Mouse (Mus musculus): ENCODE measurements around the gene Gm20075. TPM values are rescaled to one million over a fixed set of nuclear protein-coding genes. Genes with fewer than 3 reads are reported as not detected.

The Gm20075 gene
- total RNA-seq, 2 experiments from 2014 or later: 27.9 to 28.5 TPM

Other genes with a start within 250 kb of the Gm20075 start
- 10 to 100 TPM; 12.2 to 21.9 TPM for gene Iqgap2, start 189.5 kb downstream of the Gm20075 start, total RNA-seq (2021)
- not detected for gene Gm17190, start 678 bp upstream of the Gm20075 start, total RNA-seq (2021)
- 10 to 100 TPM; 21.3 to 34.5 TPM for gene Sv2c, start 51.2 kb upstream of the Gm20075 start, total RNA-seq (2021)

Measured in left cerebral cortex, postnatal 36 days (tissue).